Mouse (Mus musculus): ENCODE measurements around the gene Epor.
A peak's percentile ranks its signal among the peaks of the same experiment; 100 is the strongest.

Gene Epor

GRCm38 (mm10) chr9:21969304-21969703 is 6.0 kb upstream of the Epor start:
- no peak for DNase-seq (ENCODE audit: extremely low read depth, insufficient read length, low spot score)

GRCm38 (mm10) chr9:21968883-21969282 is 5.6 kb upstream of the Epor start:
- DNase-seq (ENCODE audit: extremely low read depth, insufficient read length, low spot score) = no peak

- DNase-seq (ENCODE audit: extremely low read depth, insufficient read length, low spot score) = no peak
These were observed 768 bp downstream of the Epor start for GRCm38 (mm10) chr9:21962416-21963059.

- no peak for DNase-seq (ENCODE audit: extremely low read depth, insufficient read length, low spot score)
These were observed 1.3 kb downstream of the Epor start for GRCm38 (mm10) chr9:21962010-21962409.

- DNase-seq (ENCODE audit: extremely low read depth, insufficient read length, low spot score) = no peak
These were observed 1.8 kb downstream of the Epor start for GRCm38 (mm10) chr9:21961366-21961980.

- no peak for DNase-seq (ENCODE audit: extremely low read depth, insufficient read length, low spot score)
These were observed 2.6 kb downstream of the Epor start for GRCm38 (mm10) chr9:21960558-21961208.

GRCm38 (mm10) chr9:21960135-21960534 is 3.2 kb downstream of the Epor start:
- DNase-seq (ENCODE audit: extremely low read depth, insufficient read length, low spot score) = no peak

GRCm38 (mm10) chr9:21959244-21959643 is 4.1 kb downstream of the Epor start:
- DNase-seq (ENCODE audit: extremely low read depth, insufficient read length, low spot score) = no peak

GRCm38 (mm10) chr9:21958372-21958771 is 4.9 kb downstream of the Epor start:
- DNase-seq (ENCODE audit: extremely low read depth, insufficient read length, low spot score) = no peak

- peak; percentile 96 for DNase-seq (ENCODE audit: extremely low read depth, insufficient read length, low spot score)
These were observed 7.6 kb downstream of the Epor start, which contains the start of gene Swsap1 for GRCm38 (mm10) chr9:21955570-21956281. Gene Swsap1, plus strand, starts transcription at chr9:21955755.

- no peak for DNase-seq (ENCODE audit: extremely low read depth, insufficient read length, low spot score)
These were observed 8.1 kb downstream of the Epor start for GRCm38 (mm10) chr9:21955225-21955569.

GRCm38 (mm10) chr9:21954635-21955034 is 8.7 kb downstream of the Epor start:
- DNase-seq (ENCODE audit: extremely low read depth, insufficient read length, low spot score) = no peak

GRCm38 (mm10) chr9:21953600-21953999 is 9.7 kb downstream of the Epor start:
- no peak for DNase-seq (ENCODE audit: extremely low read depth, insufficient read length, low spot score)

- no peak for DNase-seq (ENCODE audit: extremely low read depth, insufficient read length, low spot score)
These were observed 11.3 kb downstream of the Epor start for GRCm38 (mm10) chr9:21951977-21952376.

- peak; percentile 52 for DNase-seq (ENCODE audit: extremely low read depth, insufficient read length, low spot score)
These were observed 13.0 kb downstream of the Epor start for GRCm38 (mm10) chr9:21950322-21950721.

GRCm38 (mm10) chr9:21948790-21949189 is 14.5 kb downstream of the Epor start:
- no peak for DNase-seq (ENCODE audit: extremely low read depth, insufficient read length, low spot score)

GRCm38 (mm10) chr9:21948146-21948545 is 15.2 kb downstream of the Epor start:
- DNase-seq (ENCODE audit: extremely low read depth, insufficient read length, low spot score) = no peak

GRCm38 (mm10) chr9:21947540-21948130 is 15.7 kb downstream of the Epor start:
- no peak for DNase-seq (ENCODE audit: extremely low read depth, insufficient read length, low spot score)

GRCm38 (mm10) chr9:21944267-21944666 is 19.0 kb downstream of the Epor start:
- no peak for DNase-seq (ENCODE audit: extremely low read depth, insufficient read length, low spot score)

GRCm38 (mm10) chr9:21943638-21944037 is 19.7 kb downstream of the Epor start:
- no peak for DNase-seq (ENCODE audit: extremely low read depth, insufficient read length, low spot score)

- no peak for DNase-seq (ENCODE audit: extremely low read depth, insufficient read length, low spot score)
These were observed 20.3 kb downstream of the Epor start for GRCm38 (mm10) chr9:21943046-21943445.

Measured in 3134 (cell line).